Mouse (Mus musculus) bone marrow macrophage, adult 2 months (primary cell): ENCODE data around the gene Ell. TPM values are rescaled to one million over a fixed set of nuclear protein-coding genes. Genes with fewer than 3 reads are reported as not detected.

Source experiments
- H3K27ac ChIP-seq: 2 replicates; pipeline ENCODE4 v1.5.1; 2012; ENCODE audit warnings: low read depth, low read length; ENCODE audit not compliant: insufficient read depth
- H3K4me1 ChIP-seq: 2 replicates; pipeline ENCODE4 v1.6.1; 2012; ENCODE audit warnings: low read length; ENCODE audit not compliant: control insufficient read depth, insufficient read depth
- H3K4me3 ChIP-seq: 2 replicates; pipeline ENCODE4 v1.5.1; 2012; ENCODE audit warnings: mild to moderate bottlenecking, low read length, moderate library complexity; ENCODE audit not compliant: insufficient read depth
- CTCF ChIP-seq: IDR thresholded peaks from 2 replicates; pipeline ENCODE4 v1.5.1; 2012; ENCODE audit warnings: low read depth, mild to moderate bottlenecking, low read length, moderate library complexity
- POLR2A ChIP-seq: IDR thresholded peaks from 2 replicates; pipeline ENCODE4 v1.6.1; 2012; ENCODE audit warnings: mild to moderate bottlenecking, low read depth, low read length, borderline replicate concordance
- polyA plus RNA-seq: library from polyadenylated mRNA; stranded (reverse); fragments of >200 nt; gene quantifications from 2 replicates; pipeline ENCODE4 v1.2.4, GENCODE M21; 2012; ENCODE audit not compliant: missing spikeins, insufficient read depth, insufficient read length

Ell gene
- polyA plus RNA-seq, 1 experiment, result 17.1 TPM

- peaks cover 23% of the 10 kb centered on the region for H3K4me1 ChIP-seq
- no peak overlapping the region for H3K27ac ChIP-seq
- no peak overlapping the region for H3K4me3 ChIP-seq
- TF ChIP-seq CTCF (no peak), POLR2A (no peak)
These were observed 85.8 kb downstream of the Ell start for GRCm38 (mm10) chr8:70625104-70625503.

GRCm38 (mm10) chr8:70627041-70627440 is 87.8 kb downstream of the Ell start:
- TF ChIP-seq POLR2A (no peak), CTCF (no peak)
- H3K27ac ChIP-seq, result 0 out of 2 replicates have a peak overlapping the region, but pooled peaks have one; percentile 6
- peaks cover 20% of the 10 kb centered on the region for H3K4me1 ChIP-seq
- H3K4me3 ChIP-seq, result no peak overlapping the region

- no peak overlapping the region for H3K27ac ChIP-seq
- no peak overlapping the region for H3K4me3 ChIP-seq
- H3K4me1 ChIP-seq, result peaks cover 40% of the 10 kb centered on the region
- no peak for TF ChIP-seq POLR2A
- TF ChIP-seq CTCF, result no peak
These were observed 89.8 kb downstream of the Ell start for GRCm38 (mm10) chr8:70628986-70629490.

- TF ChIP-seq CTCF (peak; percentile 99), POLR2A (no peak)
- Histone ChIP-seq H3K27ac (peak overlapping the region; percentile 83), H3K4me1 (peaks cover 48% of the 10 kb centered on the region), H3K4me3 (peak overlapping the region; percentile 79)
These were observed 90.6 kb downstream of the Ell start for GRCm38 (mm10) chr8:70629574-70630531.

- peak overlapping the region; percentile 83 for H3K27ac ChIP-seq
- H3K4me3 ChIP-seq, result peak overlapping the region; percentile 79
- TF ChIP-seq CTCF, result no peak; the same call in 1 of the 2 replicates
- no peak; the same call in 1 of the 2 replicates for TF ChIP-seq POLR2A
- peaks cover 54% of the 10 kb centered on the region for H3K4me1 ChIP-seq
These were observed 91.5 kb downstream of the Ell start for GRCm38 (mm10) chr8:70630532-70631381.

GRCm38 (mm10) chr8:70631436-70631835 is 92.2 kb downstream of the Ell start:
- TF ChIP-seq CTCF (no peak), POLR2A (peak; percentile 96; the same call in 1 of the 2 replicates)
- H3K4me3 ChIP-seq, result peak overlapping the region; percentile 79
- H3K4me1 ChIP-seq, result peaks cover 53% of the 10 kb centered on the region
- H3K27ac ChIP-seq, result peak overlapping the region; percentile 83

GRCm38 (mm10) chr8:70632346-70632892 is 93.2 kb downstream of the Ell start, which contains the start of gene Gdf15:
Gdf15 (minus strand) TSS chr8:70632456.
- peak within 1 kb of the TSS; percentile 79 for H3K4me3 ChIP-seq
- peak within 1 kb of the TSS; percentile 83 for H3K27ac ChIP-seq
- TF ChIP-seq POLR2A (no peak), CTCF (no peak)
- H3K4me1 ChIP-seq, result peaks cover 49% of the 10 kb centered on the region

GRCm38 (mm10) chr8:70634066-70634465 is 94.8 kb downstream of the Ell start:
- Histone ChIP-seq H3K4me1 (peaks cover 49% of the 10 kb centered on the region), H3K4me3 (no peak overlapping the region), H3K27ac (peak overlapping the region; percentile 96)
- TF ChIP-seq CTCF, result no peak
- TF ChIP-seq POLR2A, result no peak

GRCm38 (mm10) chr8:70635527-70635926 is 96.3 kb downstream of the Ell start:
- Histone ChIP-seq H3K4me1 (peaks cover 49% of the 10 kb centered on the region), H3K27ac (peak overlapping the region; percentile 96), H3K4me3 (no peak overlapping the region)
- no peak for TF ChIP-seq CTCF
